Mouse (Mus musculus): ENCODE results near the gene Ubash3a.

DNA sequence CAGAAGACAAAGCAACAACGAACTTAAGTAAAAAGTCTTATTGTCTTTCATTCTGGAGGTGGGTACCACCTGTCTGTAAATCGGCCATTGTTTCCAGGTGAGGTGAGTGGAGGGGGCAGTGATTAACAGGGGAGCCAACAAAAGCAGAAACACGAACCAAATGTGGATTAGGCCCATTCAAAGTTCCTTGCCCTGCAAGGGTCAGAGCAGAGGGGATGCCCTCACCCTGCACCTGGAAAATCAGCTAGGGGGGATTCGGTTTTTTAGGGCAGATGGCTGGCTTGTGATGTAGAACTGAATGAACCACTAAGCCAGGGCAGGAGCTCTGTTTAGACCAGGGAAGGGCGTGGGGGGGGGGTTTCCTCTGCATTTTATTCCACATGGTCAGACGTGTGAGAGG, 56.7 kb downstream of the Ubash3a start:
- TF ChIP-seq POLR2A (IDR thresholded peaks at IDR 0.05; ENCODE audit: insufficient read length, low read depth): no peak
- no peak for TF ChIP-seq USF1 (IDR thresholded peaks at IDR 0.05; ENCODE audit: low read depth)
- TF ChIP-seq POLR2AphosphoS2 (IDR thresholded peaks at IDR 0.05; ENCODE audit: insufficient read length, low read depth): no peak
- no peak for TF ChIP-seq MAX (IDR thresholded peaks at IDR 0.05; ENCODE audit: low read depth)
